Mouse (Mus musculus): Measurements from ENCODE around the gene Dvl2.
"Not testable (repeated sequence)": the region's sequence is repeated elsewhere in the genome, so short reads cannot be mapped to it uniquely, and the experiment has no call there.

The Dvl2 gene
- long read RNA-seq, experiment 1 = 0 reads
- long read RNA-seq, experiment 2, partial matches to known transcripts = 1 of 3 reads
- long read RNA-seq, experiment 2, other reads (novel, unspliced or antisense) = 0 of 3 reads

DNA sequence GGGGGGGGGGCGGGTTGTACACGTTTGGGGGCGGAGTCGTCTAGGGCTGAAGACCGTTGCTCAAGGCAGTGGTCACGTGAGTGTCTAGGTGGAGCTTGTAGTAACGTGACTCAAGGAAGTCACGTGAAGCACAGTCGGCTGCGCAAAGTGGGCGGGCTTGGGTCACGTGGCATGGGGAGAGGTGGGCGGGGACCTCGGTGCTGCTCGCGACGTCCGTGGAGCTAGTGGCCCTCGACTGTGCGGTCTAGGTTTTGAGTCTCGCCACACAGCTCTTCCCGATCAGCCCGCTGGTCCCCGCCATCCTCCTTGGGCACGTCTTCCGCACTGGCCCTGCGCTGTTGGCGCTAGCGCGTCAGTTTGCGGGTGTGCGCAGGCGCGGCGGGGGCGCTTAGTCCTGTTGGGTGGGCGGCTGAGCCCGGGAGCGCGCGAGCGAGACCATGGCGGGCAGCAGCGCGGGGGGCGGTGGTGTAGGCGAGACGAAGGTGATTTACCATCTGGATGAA, at the start of gene Dvl2:
Gene Dvl2 (plus strand): TSS at position 200 of the 503 bp plus-strand sequence.
- intact Hi-C loops (cut with DNase I) = no loop called here

DNA sequence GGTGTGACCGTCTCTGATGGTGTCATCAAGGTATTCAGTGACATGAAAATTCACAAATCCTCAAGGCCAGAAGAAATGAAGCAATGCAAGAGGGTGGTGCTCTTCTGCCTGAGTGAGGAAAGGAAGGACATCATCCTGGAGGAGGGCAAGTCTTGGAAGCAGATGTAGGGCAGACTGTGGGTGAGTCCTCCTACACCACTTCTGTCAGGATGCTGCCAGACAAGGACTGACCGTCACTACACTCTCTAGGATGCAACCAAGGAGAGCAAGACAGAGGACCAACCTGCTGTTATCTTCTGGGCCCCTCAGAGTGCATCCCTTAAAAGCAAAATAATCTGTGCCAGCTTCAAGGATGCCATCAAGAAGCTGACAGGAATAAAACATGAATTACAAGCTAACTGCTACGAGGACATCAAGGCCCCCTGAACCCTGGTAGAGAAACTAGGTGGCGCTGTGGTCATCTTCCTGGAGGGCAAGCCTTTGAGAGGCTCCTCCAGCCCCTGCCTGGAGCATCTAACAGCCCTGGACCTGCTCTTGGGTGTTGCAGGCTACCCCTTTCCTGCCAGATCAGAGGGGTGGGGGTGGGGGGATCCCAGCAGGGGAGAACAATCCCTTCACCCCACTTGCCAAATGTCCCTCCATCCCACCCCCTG, 49.5 kb upstream of the Dvl2 start:
- intact Hi-C loops (cut with DNase I) = no loop called here

DNA sequence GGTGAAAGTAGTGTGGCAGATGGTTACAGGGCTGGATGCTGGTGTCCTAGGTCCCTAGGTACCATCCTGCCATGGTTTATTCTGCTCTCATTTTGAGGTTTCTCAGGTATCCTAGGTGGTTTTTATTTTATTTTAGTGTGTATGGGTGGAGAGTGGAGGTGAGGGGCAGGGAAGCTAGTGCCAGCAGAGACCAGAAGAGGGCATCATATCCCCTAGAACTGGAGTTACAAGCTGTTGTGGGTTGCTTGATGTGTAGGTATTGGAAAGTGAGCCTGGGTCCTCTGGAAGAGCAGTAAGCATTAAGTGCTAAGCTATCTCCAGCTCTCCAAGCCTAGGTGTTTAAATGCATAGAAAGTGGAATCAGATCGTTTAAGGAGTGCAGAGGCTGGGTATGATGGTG, 48.1 kb upstream of the Dvl2 start:
- intact Hi-C loops (cut with DNase I) = no loop called here

DNA sequence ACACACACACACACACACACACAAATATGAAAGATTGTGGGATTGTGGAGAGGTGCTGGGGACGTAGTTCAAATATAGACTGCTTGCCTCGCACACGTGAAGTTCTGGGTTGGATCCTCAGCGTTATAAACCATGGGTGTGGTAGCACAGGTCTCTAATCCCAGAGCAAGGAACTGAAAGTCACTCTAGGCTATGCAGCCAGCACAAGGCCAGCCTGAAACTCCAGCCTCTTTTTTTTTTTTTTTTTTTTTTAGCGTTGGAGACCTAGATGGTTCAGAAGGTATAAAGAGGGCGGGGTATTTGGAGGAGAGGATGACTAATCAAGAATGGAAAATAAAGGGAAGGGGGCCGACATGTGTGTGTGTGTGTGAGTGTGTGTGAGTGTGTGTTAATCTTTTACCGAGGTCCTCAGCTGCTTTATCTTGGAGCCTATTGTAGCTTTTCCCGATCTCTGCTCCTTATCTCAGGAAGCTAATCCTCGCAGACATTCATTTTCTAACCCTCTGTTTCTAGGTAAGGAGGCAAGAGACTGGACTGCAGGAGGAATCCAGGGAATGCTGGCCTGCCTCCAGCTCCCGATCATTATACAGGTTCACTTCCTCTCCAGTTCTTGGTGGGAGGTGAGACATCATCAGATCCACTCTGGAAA, 47.0 kb upstream of the Dvl2 start:
- intact Hi-C loops (cut with DNase I) = no loop called here

DNA sequence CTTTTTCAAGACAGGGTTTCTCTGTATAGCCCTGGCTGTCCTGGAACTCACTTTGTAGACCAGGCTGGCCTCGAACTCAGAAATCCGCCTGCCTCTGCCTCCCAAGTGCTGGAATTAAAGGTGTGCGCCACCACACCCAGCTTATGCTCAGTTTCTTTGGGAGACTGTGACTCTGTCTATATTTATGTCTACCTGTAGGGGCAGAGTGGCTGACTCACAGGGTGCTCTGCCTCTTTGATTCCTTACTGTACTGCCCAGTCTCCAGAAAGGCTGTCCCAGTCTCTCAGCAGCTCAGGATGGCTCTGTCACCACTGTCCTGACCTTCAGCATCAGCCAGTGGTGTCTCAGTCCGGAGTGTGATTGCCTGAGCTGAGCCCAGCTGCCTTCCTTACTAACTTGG, 44.8 kb upstream of the Dvl2 start:
- intact Hi-C loops (cut with DNase I) = not testable (repeated sequence)

DNA sequence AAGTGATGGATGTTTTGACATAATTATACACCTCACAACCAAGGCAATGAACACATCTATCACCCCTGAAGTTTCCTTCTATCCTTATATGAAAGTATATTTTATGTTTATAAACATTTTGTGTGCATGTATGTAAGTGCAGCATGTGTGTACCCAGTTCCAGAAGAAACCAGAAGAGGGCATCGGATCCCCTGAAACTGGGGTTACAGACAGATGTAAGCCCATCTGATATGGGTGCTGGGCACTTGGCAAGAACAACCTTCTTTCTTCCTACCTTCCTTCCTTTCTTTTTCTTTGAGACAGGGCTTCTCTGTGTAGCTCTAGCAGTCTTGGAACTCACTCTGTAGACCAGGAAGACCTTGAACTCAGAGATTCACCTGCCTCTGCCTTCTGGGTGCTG, 44.2 kb upstream of the Dvl2 start:
- intact Hi-C loops (cut with DNase I) = no loop called here

DNA sequence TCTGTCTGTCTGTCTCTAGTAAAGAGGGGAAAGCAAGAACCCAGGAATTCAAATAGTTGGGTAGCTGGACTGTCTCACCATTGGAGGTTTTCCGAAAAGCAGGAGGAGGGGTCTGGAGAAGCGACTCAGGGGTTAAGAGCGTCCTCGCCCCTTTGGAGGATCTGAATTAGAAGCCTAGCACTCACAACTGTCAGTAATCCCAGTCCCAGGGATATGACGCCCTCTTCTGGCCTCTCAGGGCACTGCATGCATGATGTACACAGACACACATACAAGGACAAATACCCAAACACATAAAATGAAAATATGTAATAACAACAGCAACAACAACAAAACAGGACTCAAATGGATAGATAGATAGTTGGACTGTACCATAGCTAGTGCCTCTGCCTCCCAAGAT, 39.8 kb upstream of the Dvl2 start:
- intact Hi-C loops (cut with DNase I) = no loop called here

DNA sequence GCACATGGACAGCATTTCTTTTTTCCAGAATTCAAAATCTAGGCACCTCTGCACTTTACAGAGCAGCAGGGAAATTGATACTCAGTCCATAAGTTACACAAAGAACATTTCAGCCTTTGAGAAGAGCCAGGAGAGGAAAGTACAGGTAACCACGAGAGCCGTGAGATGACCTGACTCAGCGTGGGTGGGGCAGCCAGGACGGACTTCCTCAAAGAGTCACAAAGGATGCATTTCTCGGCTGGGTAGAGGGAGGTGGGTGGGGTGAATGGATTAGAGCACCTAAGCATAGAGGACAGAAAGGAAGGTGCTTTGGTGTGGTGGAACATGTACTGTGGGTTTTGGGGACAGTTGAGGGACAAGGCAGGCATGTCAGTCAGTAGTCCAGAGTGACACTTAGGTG, 38.6 kb upstream of the Dvl2 start:
- intact Hi-C loops (cut with DNase I) = no loop called here

DNA sequence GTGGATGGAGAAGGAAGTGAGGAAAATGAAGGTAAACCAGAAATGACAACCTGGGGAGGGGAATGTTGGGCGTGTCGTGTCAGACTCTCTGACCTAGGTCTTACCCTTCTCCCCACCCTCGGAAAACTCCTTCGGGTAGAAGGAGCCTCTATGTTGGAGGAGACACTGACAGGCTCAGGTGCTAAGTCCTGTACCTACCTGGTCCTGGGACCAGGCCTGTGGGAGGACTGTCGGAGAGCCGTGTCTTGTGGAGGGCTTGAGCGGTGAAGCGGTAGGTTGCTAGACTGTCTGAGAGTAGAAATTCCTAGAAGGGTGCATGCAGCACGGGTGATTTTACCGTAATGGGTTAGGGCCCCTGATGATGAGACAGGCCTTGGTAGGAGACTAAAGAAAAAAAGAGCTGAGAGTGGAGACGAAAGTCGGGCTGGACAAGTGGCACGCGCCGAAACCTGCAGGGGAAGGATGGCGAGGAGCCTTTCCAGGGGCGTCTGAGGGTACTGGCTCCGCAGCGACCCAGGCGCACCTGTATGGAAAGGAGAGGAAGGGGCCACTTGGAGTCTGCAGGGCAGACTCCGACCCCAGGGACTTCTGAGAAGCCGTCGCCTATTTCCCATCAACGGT, 35.6 kb upstream of the Dvl2 start, which contains the start of gene Cldn7:
Gene Cldn7 (plus strand): TSS at position 130 of the 621 bp plus-strand sequence.
- intact Hi-C loops (cut with DNase I) = no loop called here

DNA sequence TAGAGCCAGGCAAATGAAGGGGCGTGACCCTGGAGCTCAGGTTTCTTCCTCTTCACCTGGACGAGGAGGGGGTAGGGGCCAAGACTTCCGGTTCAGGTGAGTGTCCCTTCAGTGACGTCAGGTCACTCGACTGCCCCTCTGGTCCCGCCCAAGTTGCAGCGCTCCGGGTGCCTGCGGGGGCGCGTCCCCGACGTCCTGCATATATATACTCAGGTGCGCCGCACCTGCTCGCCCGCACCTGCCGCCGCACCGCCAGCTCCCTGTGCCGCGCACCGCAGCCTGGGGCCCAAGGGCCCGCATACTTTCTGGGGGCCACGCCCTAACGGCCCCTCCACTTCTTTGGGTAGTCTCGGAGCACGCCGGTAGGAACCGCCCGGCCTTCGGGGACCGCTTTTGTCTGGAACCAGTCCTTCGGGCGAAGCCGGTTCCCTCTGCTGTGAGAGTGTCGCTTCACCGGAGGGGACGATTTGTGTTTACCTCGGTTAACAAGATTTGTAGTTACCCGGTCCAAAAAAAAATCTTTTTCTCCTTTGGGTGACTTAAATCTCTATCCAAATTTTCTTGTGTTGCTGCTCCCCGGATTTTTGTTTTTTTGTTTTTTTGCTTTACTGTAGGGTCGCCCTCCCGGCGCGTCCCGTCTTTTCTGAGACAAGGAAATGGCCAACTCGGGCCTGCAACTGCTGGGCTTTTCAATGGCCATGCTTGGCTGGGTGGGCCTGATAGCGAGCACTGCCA, 35.0 kb upstream of the Dvl2 start:
- intact Hi-C loops (cut with DNase I) = no loop called here

DNA sequence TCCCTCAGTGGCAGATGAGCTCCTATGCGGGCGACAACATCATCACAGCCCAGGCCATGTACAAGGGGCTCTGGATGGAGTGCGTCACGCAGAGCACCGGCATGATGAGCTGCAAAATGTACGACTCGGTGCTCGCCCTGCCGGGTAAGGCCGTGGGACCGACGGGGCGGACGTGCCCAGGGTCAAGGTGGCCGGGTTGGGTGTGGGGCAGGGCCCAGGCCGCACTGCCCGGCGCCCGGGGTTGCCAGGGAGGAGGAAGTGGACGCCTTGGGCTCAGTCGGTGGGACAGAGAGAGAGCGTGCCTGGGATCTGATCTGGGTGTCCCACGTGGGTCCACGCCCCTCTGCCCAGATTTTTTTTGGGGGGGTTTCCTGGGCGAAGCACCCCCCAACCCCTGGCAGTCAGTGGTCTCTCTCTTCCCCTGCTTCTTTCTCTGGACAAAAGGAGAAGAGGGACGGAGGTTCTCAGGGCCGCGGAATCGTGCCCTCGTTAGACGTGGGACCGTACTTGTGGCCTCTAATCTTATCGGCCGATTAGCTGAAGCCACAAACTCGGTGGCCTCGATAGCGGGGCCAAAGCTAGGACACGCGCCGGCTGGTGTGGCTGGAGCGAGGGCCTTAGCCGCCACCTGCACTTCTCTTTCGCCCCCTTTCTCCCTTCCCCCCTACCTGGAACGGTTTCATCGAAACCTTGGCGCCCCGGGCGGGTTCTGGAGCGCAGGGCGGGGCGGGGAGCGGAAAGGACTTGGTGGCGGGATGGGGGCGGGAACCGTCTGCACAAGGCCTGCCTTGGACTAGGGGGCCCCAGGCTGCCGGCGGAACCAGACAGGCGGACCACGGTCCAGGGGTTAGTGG, 34.2 kb upstream of the Dvl2 start:
- intact Hi-C loops (cut with DNase I) = no loop called here

DNA sequence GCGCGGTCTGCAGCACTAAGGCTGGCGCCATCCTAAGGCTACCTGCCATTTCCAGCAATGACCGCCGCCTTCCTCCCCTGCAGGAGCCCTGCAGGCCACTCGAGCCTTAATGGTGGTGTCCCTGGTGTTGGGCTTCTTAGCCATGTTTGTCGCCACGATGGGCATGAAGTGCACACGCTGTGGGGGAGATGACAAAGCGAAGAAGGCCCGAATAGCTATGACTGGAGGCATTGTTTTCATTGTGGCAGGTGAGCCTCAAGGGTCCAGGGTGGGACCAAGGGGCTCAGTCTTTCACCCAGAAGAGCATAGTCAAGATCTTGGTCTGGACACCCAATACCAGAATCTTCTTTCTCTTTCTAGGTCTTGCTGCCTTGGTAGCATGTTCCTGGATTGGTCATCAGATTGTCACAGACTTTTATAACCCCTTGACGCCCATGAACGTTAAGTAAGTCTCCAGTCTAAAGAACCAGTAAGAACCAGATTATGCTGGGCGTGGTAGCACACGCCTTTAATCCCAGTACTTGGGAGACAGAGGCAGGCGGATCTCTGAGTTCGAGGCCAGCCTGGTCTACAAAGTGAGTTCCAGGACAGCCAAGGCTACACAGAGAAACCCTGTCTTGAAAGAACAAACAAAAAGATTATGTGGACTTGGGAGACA, 33.4 kb upstream of the Dvl2 start:
- intact Hi-C loops (cut with DNase I) = no loop called here

DNA sequence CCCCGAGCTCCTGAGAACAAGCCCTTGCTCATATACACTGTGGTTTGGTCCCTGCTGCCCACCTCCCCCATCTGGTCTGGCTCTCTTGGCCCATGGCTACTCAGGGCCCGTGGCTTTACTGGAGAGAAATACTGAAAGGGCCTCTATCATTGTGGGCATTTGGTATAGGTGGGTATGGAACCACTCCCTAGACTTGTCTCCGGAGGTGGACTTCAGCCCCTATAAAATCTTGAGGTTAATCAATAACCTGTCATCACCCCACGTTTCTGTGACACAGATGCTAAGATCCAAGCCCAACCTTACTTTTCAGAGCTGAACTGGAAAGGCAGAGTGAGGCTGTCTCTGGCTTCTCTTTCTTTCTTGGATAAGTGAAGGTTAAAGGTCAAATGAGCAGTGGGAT, 31.6 kb upstream of the Dvl2 start:
- intact Hi-C loops (cut with DNase I) = no loop called here

DNA sequence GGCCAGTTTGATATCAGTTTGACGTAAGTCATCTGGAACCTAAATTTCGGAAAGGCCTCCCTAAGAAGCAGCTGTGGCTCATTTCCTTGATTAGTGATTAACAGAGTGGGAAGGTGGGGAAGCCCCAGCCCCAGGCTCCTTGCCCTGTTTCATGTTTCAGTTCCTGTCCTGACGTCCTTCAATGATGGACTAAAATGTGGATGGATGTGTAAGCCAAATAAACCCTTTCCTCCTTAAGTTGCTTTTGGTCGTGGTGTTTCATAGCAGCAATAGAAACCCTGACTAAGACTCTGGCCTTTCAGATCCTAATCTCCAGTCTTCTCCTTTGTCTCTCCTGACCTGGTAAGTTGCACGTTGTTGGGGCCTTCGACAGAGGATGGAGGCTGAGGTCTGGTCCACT, 30.2 kb upstream of the Dvl2 start:
- intact Hi-C loops (cut with DNase I) = no loop called here

DNA sequence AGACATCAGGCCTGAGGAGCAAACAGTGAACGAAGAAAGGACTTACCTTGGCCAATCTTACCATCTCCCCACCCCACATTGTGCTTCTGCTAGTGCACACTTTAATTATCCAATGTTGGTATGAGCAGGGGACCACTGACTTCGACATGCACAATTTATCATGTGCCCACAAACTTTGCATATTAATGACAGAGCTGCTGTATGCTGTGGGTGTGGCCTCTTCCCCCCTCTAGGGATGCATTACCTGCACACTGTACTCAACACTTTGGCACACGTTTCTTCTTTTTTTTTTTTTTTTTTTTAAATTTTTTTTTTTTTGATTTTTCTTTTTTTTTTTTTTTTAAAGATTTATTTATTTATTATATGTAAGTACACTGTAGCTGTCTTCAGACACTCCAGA, 29.6 kb upstream of the Dvl2 start:
- intact Hi-C loops (cut with DNase I) = no loop called here

DNA sequence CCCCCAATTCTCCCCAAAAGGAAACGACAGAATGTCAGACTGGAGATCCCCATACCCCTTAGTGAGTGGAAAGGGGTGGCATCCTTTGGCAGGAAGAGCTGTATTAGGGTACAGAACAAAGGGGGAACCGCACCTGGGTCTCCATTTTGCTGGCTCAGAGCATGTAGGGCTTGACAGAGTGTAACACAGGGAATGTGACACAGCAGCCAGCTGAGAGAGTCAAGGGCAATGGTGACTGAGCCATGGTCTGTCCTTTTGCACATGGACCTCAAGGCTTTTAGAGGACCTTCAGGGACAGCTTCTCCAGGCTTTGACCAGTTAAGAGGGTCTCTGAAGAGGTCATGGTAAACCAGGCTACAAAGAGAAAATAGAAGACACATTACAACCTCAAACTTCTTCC, 25.5 kb upstream of the Dvl2 start:
- intact Hi-C loops (cut with DNase I) = no loop called here

DNA sequence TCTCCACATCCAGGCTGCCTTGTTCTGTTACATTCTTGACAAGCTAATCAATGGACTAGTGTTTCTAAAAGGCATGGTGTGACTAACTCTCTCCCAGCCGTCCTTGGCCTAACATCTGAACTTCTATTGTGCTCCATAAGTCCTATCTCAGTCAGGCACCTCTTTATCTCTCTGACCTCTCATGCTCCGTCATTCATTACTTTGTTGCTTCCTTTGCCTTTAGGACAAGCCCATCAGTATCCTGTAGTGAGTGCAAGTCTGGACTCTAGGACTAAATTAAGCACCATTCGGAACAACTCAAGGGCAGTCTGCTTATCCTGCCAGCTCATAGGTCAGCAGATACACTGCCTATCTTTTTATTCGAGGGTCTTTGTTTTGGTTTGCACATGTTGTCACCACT, 24.1 kb upstream of the Dvl2 start:
- intact Hi-C loops (cut with DNase I) = no loop called here

DNA sequence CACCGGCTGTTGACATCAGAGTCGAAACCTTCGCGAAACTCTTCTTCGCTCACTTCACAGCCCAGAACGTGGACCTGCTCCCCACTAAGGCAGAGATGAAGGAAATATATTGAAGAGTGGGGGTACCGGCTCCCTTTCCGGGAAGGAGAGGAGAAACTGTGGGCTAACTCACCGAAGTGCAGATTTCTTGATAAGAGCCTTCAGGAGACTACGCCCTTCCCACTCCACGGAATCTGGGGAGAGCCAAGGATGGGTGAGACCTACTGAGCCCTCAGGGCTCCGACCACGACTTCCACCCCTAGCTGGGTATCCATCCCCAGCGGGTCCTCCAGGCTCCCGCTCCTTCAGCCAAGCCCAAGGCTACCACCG, 20.6 kb upstream of the Dvl2 start:
- intact Hi-C loops (cut with DNase I) = no loop called here

DNA sequence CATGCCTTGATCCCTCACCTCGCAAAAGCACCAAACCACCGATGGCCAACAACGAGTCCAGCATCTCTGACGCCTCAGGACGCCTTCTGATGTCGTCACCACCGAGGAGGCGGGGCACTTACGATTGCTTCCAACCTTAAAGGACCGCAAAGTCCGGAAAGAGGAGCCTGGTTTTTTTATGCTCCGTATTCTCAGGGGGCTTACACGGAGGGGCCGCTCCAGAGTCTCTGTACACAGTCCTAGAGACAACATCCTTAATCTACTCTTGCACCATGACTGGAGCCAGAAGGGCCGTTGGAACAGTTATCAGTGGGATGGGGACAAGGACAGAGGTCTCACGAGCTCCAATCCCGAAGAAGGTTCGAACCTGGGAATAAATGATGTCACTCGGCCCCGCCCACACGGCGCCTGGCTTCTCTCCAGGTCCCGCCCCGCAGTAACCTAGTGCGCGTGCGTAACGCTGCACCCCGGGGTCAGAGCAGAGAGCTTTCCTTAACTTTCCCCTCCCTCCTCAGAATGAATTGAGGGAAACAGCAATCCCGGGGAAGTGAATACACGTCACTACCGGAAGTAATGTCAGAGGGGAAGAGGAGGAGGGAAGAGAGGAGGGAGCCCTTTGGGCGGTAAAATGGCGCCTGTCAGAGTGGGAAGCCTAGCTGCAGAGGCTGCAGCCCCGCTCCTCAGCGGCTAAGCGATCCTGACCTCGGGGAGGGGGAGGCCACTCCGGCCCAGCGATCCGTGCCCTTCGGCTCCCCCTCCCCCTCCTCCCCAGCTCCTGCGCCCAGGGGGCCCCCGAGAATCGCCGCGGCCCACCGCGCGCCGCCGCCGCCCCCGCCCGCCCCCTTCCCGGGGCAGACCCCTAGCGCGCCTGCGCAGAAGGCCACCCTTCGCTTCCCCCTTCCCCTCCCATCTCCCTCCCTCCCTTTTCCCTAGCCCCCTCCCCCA, 19.9 kb upstream of the Dvl2 start:
- intact Hi-C loops (cut with DNase I) = no loop called here
